Mouse (Mus musculus): ENCODE data around the gene Cep170. TPM values are rescaled to one million over a fixed set of nuclear protein-coding genes. Genes with fewer than 3 reads are reported as not detected.
"Not testable (repeated sequence)": the region's sequence is repeated elsewhere in the genome, so short reads cannot be mapped to it uniquely, and the experiment has no call there.

Cep170 gene
- total and polyA plus RNA-seq, 2 experiments from 2014 or later, result 7.1 to 18.8 TPM

- Histone ChIP-seq H3K4me1 (ENCODE audit: control insufficient read depth, insufficient read depth) (no peaks in the 10 kb centered on the region), H3K36me3 (replicated peaks; ENCODE audit: control insufficient read depth, insufficient read depth, low read length) (peaks cover 20% of the 10 kb centered on the region; the same call in 1 of the 2 replicates), H3K9ac (replicated peaks; ENCODE audit: low read depth, low read length) (no peak overlapping the region), H3K9me3 (replicated peaks; ENCODE audit: control insufficient read depth, low read length) (0 out of 2 replicates have a peak, but pooled peaks cover 5% of the 10 kb centered on the region), H3K4me2 (ENCODE audit: low read depth, low read length) (no peak overlapping the region), H3K4me3 (ENCODE audit: low read depth, low read length) (no peak overlapping the region), H3K27me3 (ENCODE audit: control insufficient read depth, insufficient read depth, low read length) (no peaks in the 10 kb centered on the region), H3K27ac (ENCODE audit: low read depth) (no peak overlapping the region)
- ATAC-seq (ENCODE audit: insufficient read depth, low read depth) (no peak), DNase-seq (ENCODE audit: low spot score) (no peak)
- TF ChIP-seq CTCF (IDR thresholded peaks at IDR 0.05; ENCODE audit: low read depth), result no peak
- 88% methylated on average over 11 of the region's 11 CpGs for WGBS
Measured at GRCm38 (mm10) chr1:176848613-176849290, 34.9 kb upstream of the Cep170 start.

- H3K9ac ChIP-seq (replicated peaks; ENCODE audit: low read depth, low read length), result no peak overlapping the region
- ATAC-seq (ENCODE audit: insufficient read depth, low read depth), result no peak
Measured at GRCm38 (mm10) chr1:176847118-176847859, 33.4 kb upstream of the Cep170 start.

GRCm38 (mm10) chr1:176845082-176845977 lies 31.5 kb upstream of the Cep170 start:
- Histone ChIP-seq H3K36me3 (replicated peaks; ENCODE audit: control insufficient read depth, insufficient read depth, low read length) (peaks cover 27% of the 10 kb centered on the region), H3K27ac (ENCODE audit: low read depth) (no peak overlapping the region), H3K4me1 (ENCODE audit: control insufficient read depth, insufficient read depth) (no peaks in the 10 kb centered on the region), H3K9me3 (replicated peaks; ENCODE audit: control insufficient read depth, low read length) (no peaks in the 10 kb centered on the region), H3K4me3 (ENCODE audit: low read depth, low read length) (no peak overlapping the region), H3K27me3 (ENCODE audit: control insufficient read depth, insufficient read depth, low read length) (no peaks in the 10 kb centered on the region), H3K9ac (replicated peaks; ENCODE audit: low read depth, low read length) (no peak overlapping the region), H3K4me2 (ENCODE audit: low read depth, low read length) (no peak overlapping the region)
- 77% methylated on average over 17 of the region's 17 CpGs for WGBS
- no peak for ATAC-seq (ENCODE audit: insufficient read depth, low read depth)
- DNase-seq (ENCODE audit: low spot score), result no peak
- TF ChIP-seq CTCF (IDR thresholded peaks at IDR 0.05; ENCODE audit: low read depth), result no peak
- TF ChIP-seq EP300 (IDR thresholded peaks at IDR 0.05; ENCODE audit: low read depth), result no peak

More at GRCm38 (mm10) chr1:176847118-176847859, 33.4 kb upstream of the Cep170 start:
- H3K4me1 ChIP-seq (ENCODE audit: control insufficient read depth, insufficient read depth), result no peaks in the 10 kb centered on the region
- WGBS, result 73% methylated on average over 10 of the region's 10 CpGs
- no peak for DNase-seq (ENCODE audit: low spot score)
- H3K27me3 ChIP-seq (ENCODE audit: control insufficient read depth, insufficient read depth, low read length), result no peaks in the 10 kb centered on the region
- 0 out of 2 replicates have a peak, but pooled peaks cover 1% of the 10 kb centered on the region for H3K9me3 ChIP-seq (replicated peaks; ENCODE audit: control insufficient read depth, low read length)
- peaks cover 16% of the 10 kb centered on the region; the same call in 1 of the 2 replicates for H3K36me3 ChIP-seq (replicated peaks; ENCODE audit: control insufficient read depth, insufficient read depth, low read length)
- TF ChIP-seq CTCF (IDR thresholded peaks at IDR 0.05; ENCODE audit: low read depth) (no peak), EP300 (IDR thresholded peaks at IDR 0.05; ENCODE audit: low read depth) (no peak)
- H3K27ac ChIP-seq (ENCODE audit: low read depth), result no peak overlapping the region
- no peak overlapping the region for H3K4me3 ChIP-seq (ENCODE audit: low read depth, low read length)
- no peak overlapping the region for H3K4me2 ChIP-seq (ENCODE audit: low read depth, low read length)

GRCm38 (mm10) chr1:176836562-176836961 lies 22.7 kb upstream of the Cep170 start:
- H3K4me1 ChIP-seq (ENCODE audit: control insufficient read depth, insufficient read depth); H3K9ac ChIP-seq (replicated peaks; ENCODE audit: low read depth, low read length); DNase-seq (ENCODE audit: low spot score); H3K27ac ChIP-seq (ENCODE audit: low read depth); H3K27me3 ChIP-seq (ENCODE audit: control insufficient read depth, insufficient read depth, low read length); H3K9me3 ChIP-seq (replicated peaks; ENCODE audit: control insufficient read depth, low read length); ATAC-seq (ENCODE audit: insufficient read depth, low read depth): not testable (repeated sequence)
- Histone ChIP-seq H3K4me2 (ENCODE audit: low read depth, low read length) (peak overlapping the region; percentile 83), H3K36me3 (replicated peaks; ENCODE audit: control insufficient read depth, insufficient read depth, low read length) (peaks cover 13% of the 10 kb centered on the region), H3K4me3 (ENCODE audit: low read depth, low read length) (peak overlapping the region; percentile 55)
- 19% methylated on average over 7 of the region's 7 CpGs for WGBS

GRCm38 (mm10) chr1:176835501-176836294 lies 21.8 kb upstream of the Cep170 start:
- Histone ChIP-seq H3K27ac (ENCODE audit: low read depth) (no peak overlapping the region), H3K27me3 (ENCODE audit: control insufficient read depth, insufficient read depth, low read length) (no peaks in the 10 kb centered on the region), H3K9me3 (replicated peaks; ENCODE audit: control insufficient read depth, low read length) (no peaks in the 10 kb centered on the region), H3K4me2 (ENCODE audit: low read depth, low read length) (peak overlapping the region; percentile 83), H3K36me3 (replicated peaks; ENCODE audit: control insufficient read depth, insufficient read depth, low read length) (peaks cover 4% of the 10 kb centered on the region), H3K4me1 (ENCODE audit: control insufficient read depth, insufficient read depth) (no peaks in the 10 kb centered on the region), H3K4me3 (ENCODE audit: low read depth, low read length) (peak overlapping the region; percentile 55), H3K9ac (replicated peaks; ENCODE audit: low read depth, low read length) (peak overlapping the region; percentile 10; the same call in 1 of the 2 replicates)
- 3% methylated on average over 41 of the region's 41 CpGs for WGBS
- DNase-seq (ENCODE audit: low spot score), result no peak
- TF ChIP-seq CTCF (IDR thresholded peaks at IDR 0.05; ENCODE audit: low read depth), result no peak
- no peak for TF ChIP-seq EP300 (IDR thresholded peaks at IDR 0.05; ENCODE audit: low read depth)
- peak; percentile 63 for ATAC-seq (ENCODE audit: insufficient read depth, low read depth)

All from heart, postnatal 0 days (tissue).